Mouse (Mus musculus) erythroblast, embryonic 14.5 days (primary cell): ENCODE measurements around the gene Tnfsf15. TPM values are rescaled to one million over a fixed set of nuclear protein-coding genes. Genes with fewer than 3 reads are reported as not detected.

Experiments
- H3K27me3 ChIP-seq: 2 replicates; pipeline ENCODE4 v1.6.1; 2012; ENCODE audit warnings: inconsistent platforms; ENCODE audit not compliant: control insufficient read depth
- H3K36me3 ChIP-seq: 2 replicates; pipeline ENCODE4 v1.6.1; 2012; ENCODE audit warnings: mild to moderate bottlenecking, inconsistent platforms; ENCODE audit not compliant: control insufficient read depth
- H3K4me1 ChIP-seq: 2 replicates; pipeline ENCODE4 v1.6.1; 2012; ENCODE audit warnings: inconsistent platforms; ENCODE audit not compliant: control insufficient read depth
- H3K4me3 ChIP-seq: replicated peaks from 2 replicates; pipeline ENCODE3; 2012; ENCODE audit warnings: moderate library complexity, mild to moderate bottlenecking, inconsistent platforms
- H3K9me3 ChIP-seq: 2 replicates; pipeline ENCODE4 v1.6.1; 2012; ENCODE audit warnings: low read length, inconsistent platforms, mixed read lengths; ENCODE audit not compliant: control insufficient read depth
- GATA1 ChIP-seq: IDR thresholded peaks from 2 replicates; pipeline ENCODE4 v1.6.1; 2012; ENCODE audit warnings: low read length, inconsistent platforms, mixed read lengths
- TAL1 ChIP-seq: IDR thresholded peaks from 3 replicates; pipeline ENCODE4 v1.6.1; 2012; ENCODE audit warnings: low read length, inconsistent platforms, mixed read lengths
- polyA plus RNA-seq: library from polyadenylated mRNA; stranded (reverse); fragments of >175 nt; gene quantifications from 2 replicates; pipeline ENCODE4 v1.2.3, GENCODE M21; 2012

Gene Tnfsf15
- polyA plus RNA-seq, 1 experiment, result not detected

GRCm38 (mm10) chr4:63725981-63726380, 18.9 kb downstream of the Tnfsf15 start:
- Histone ChIP-seq H3K4me1 (no peaks in the 10 kb centered on the region), H3K36me3 (no peaks in the 10 kb centered on the region), H3K9me3 (no peaks in the 10 kb centered on the region), H3K4me3 (no peak overlapping the region), H3K27me3 (no peaks in the 10 kb centered on the region)
- TF ChIP-seq TAL1, result no peak
- no peak for TF ChIP-seq GATA1

- Histone ChIP-seq H3K27me3 (no peaks in the 10 kb centered on the region), H3K4me1 (no peaks in the 10 kb centered on the region), H3K36me3 (no peaks in the 10 kb centered on the region), H3K9me3 (no peaks in the 10 kb centered on the region), H3K4me3 (no peak overlapping the region)
- TF ChIP-seq TAL1, result no peak
- no peak for TF ChIP-seq GATA1
Measured at GRCm38 (mm10) chr4:63717922-63718643, 26.8 kb downstream of the Tnfsf15 start.

- no peak for TF ChIP-seq GATA1
- TF ChIP-seq TAL1, result no peak
- H3K9me3 ChIP-seq, result no peaks in the 10 kb centered on the region
- no peaks in the 10 kb centered on the region for H3K4me1 ChIP-seq
- no peak overlapping the region for H3K4me3 ChIP-seq
- H3K36me3 ChIP-seq, result no peaks in the 10 kb centered on the region
- H3K27me3 ChIP-seq, result no peaks in the 10 kb centered on the region
Measured at GRCm38 (mm10) chr4:63711886-63712285, 33.0 kb downstream of the Tnfsf15 start.

GRCm38 (mm10) chr4:63710431-63711220, 34.3 kb downstream of the Tnfsf15 start:
- Histone ChIP-seq H3K4me1 (no peaks in the 10 kb centered on the region), H3K27me3 (no peaks in the 10 kb centered on the region), H3K4me3 (no peak overlapping the region), H3K9me3 (no peaks in the 10 kb centered on the region), H3K36me3 (no peaks in the 10 kb centered on the region)
- TF ChIP-seq GATA1, result no peak

GRCm38 (mm10) chr4:63706279-63706971, 38.5 kb downstream of the Tnfsf15 start:
- H3K36me3 ChIP-seq, result no peaks in the 10 kb centered on the region
- TF ChIP-seq GATA1 (no peak), TAL1 (no peak)
- H3K27me3 ChIP-seq, result no peaks in the 10 kb centered on the region
- no peak overlapping the region for H3K4me3 ChIP-seq
- H3K9me3 ChIP-seq, result no peaks in the 10 kb centered on the region
- H3K4me1 ChIP-seq, result no peaks in the 10 kb centered on the region

GRCm38 (mm10) chr4:63704232-63704631, 40.7 kb downstream of the Tnfsf15 start:
- no peak for TF ChIP-seq TAL1
- TF ChIP-seq GATA1, result no peak
- no peaks in the 10 kb centered on the region for H3K9me3 ChIP-seq

GRCm38 (mm10) chr4:63703686-63704085, 41.2 kb downstream of the Tnfsf15 start:
- TF ChIP-seq TAL1 (no peak), GATA1 (no peak)
- no peaks in the 10 kb centered on the region for H3K9me3 ChIP-seq
- H3K4me1 ChIP-seq, result no peaks in the 10 kb centered on the region
- no peaks in the 10 kb centered on the region for H3K27me3 ChIP-seq
- H3K4me3 ChIP-seq, result no peak overlapping the region
- no peaks in the 10 kb centered on the region for H3K36me3 ChIP-seq

More at GRCm38 (mm10) chr4:63704232-63704631, 40.7 kb downstream of the Tnfsf15 start:
- Histone ChIP-seq H3K4me1 (no peaks in the 10 kb centered on the region), H3K36me3 (no peaks in the 10 kb centered on the region), H3K4me3 (no peak overlapping the region), H3K27me3 (no peaks in the 10 kb centered on the region)

GRCm38 (mm10) chr4:63702006-63702704, 42.8 kb downstream of the Tnfsf15 start:
- no peaks in the 10 kb centered on the region for H3K36me3 ChIP-seq
- H3K4me1 ChIP-seq, result no peaks in the 10 kb centered on the region
- no peak overlapping the region for H3K4me3 ChIP-seq
- H3K9me3 ChIP-seq, result no peaks in the 10 kb centered on the region
- no peaks in the 10 kb centered on the region for H3K27me3 ChIP-seq
- no peak for TF ChIP-seq GATA1
- no peak for TF ChIP-seq TAL1
